8 mouse cellular contexts compared by ENCODE assay signal in the genomic region with DNA sequence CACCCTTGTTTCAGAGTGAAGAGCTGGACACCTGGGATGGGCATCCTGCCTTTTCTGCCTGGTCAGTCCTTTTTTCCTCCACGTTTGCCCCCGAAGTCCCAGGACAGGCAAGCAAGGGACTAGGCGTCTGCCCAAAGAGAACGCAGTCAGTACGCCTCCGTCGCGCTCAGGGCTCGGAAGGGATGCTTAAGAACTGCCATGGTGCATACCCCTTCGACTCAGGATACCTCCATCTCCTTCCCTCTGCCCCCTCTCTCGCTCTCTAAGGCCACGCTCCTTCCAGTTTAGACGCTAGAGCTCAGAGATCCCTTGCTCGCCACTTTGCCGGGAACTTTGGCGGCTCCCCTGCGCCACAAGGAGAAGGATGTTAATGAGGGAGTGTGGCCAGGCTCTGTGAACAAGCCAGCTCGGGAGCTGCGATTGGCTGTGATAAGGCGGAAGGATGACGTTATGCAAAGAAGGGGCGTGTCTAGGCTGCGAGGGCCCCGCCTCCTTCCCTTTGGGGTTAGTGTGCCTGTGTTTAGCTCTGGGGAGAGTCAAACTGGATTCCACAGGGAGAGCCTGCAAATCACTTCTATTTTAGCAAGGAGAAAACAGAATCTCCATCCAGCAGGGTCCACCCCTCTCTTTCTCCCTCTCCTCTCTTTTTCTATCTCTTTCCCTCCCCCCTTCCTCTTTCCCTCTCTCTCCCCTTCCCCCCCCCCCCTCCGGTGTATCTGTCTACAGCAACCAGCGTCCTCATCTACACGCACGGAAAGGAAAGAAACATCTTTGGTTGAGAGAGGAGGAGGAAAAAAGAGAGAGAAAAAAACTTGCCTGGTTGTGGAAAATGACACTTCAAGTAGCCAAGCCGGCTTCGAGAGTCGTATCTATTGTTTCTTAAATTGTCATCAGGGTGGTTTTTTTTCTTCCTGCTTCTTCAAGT. TPM values are rescaled to one million over a fixed set of nuclear protein-coding genes. Genes with fewer than 3 reads are reported as not detected.
DNase-seq lines count a peak whose midpoint lies in the region; ATAC-seq and TF ChIP-seq lines count a peak whose summit lies in the region.

TSS of gene Ebf1 (plus strand) at position 530 of the 925 bp plus-strand sequence.

- no peak for TF ChIP-seq EP300 in lung, postnatal 0 days (IDR thresholded peaks at IDR 0.05)

- peak within 1 kb of the TSS; percentile 41; the same call in 1 of the 2 replicates for H3K27ac ChIP-seq in forebrain, embryonic 11.5 days (ENCODE audit: low read depth, low read length)
- H3K27ac ChIP-seq in heart, embryonic 15.5 days: peak within 1 kb of the TSS; percentile 82
- H3K27ac ChIP-seq in lung, postnatal 0 days (ENCODE audit: low read length): no peak within 1 kb of the TSS

- ATAC-seq in forebrain, embryonic 11.5 days (replicated peaks; ENCODE audit: low FRiP score): peak; percentile 97
- ATAC-seq in heart, embryonic 15.5 days (replicated peaks; ENCODE audit: insufficient number of reproducible peaks, insufficient read depth, low FRiP score, low read depth): peak; percentile 94
- ATAC-seq in lung, postnatal 0 days: peak; percentile 96

- H3K9me3 ChIP-seq in forebrain, embryonic 11.5 days (ENCODE audit: control insufficient read depth, low read length): no peaks in the 10 kb centered on the region
- no peaks in the 10 kb centered on the region for H3K9me3 ChIP-seq in heart, embryonic 15.5 days (replicated peaks)
- H3K9me3 ChIP-seq in lung, postnatal 0 days (ENCODE audit: low read length): no peaks in the 10 kb centered on the region

- DNase-seq in MEL-GATA-1-ER (ENCODE audit: extremely low read depth, low read depth): peak; percentile 59
- DNase-seq in c-Kit-positive CD71-positive TER-119-negative erythroid progenitor cells, embryonic 14.5 days (ENCODE audit: low read depth): peak; percentile 65
- peak; percentile 95 for DNase-seq in forebrain, embryonic 11.5 days (ENCODE audit: low spot score)
- DNase-seq in kidney, postnatal 10 days: peak; percentile 95
- DNase-seq in lung, postnatal 0 days (ENCODE audit: low spot score): peak; percentile 93
- DNase-seq in ovary, postnatal 14 days (ENCODE audit: low spot score): peak; percentile 76
- DNase-seq in thymus, postnatal 14 days: peak; percentile 90

- H3K36me3 ChIP-seq in forebrain, embryonic 11.5 days (ENCODE audit: control insufficient read depth, insufficient read depth, low read length): no peaks in the 10 kb centered on the region
- 0 out of 2 replicates have a peak, but pooled peaks cover 4% of the 10 kb centered on the region for H3K36me3 ChIP-seq in heart, embryonic 15.5 days
- H3K36me3 ChIP-seq in lung, postnatal 0 days (ENCODE audit: insufficient read depth, low read length): no peaks in the 10 kb centered on the region

- H3K4me3 ChIP-seq in forebrain, embryonic 11.5 days (ENCODE audit: low read depth, low read length): peak within 1 kb of the TSS; percentile 45
- H3K4me3 ChIP-seq in heart, embryonic 15.5 days: peak within 1 kb of the TSS; percentile 72
- peak within 1 kb of the TSS; percentile 34 for H3K4me3 ChIP-seq in lung, postnatal 0 days (ENCODE audit: low read depth, low read length)

- peaks cover 72% of the 10 kb centered on the region for H3K27me3 ChIP-seq in forebrain, embryonic 11.5 days (ENCODE audit: control insufficient read depth, insufficient read depth, low read length)
- H3K27me3 ChIP-seq in heart, embryonic 15.5 days: peaks cover 66% of the 10 kb centered on the region
- H3K27me3 ChIP-seq in lung, postnatal 0 days (replicated peaks; ENCODE audit: insufficient read depth, low read length): peaks cover 62% of the 10 kb centered on the region

- 0 out of 2 replicates have a peak, but pooled peaks have one; percentile 6 for TF ChIP-seq CTCF in lung, postnatal 0 days (IDR thresholded peaks at IDR 0.05)

- H3K4me1 ChIP-seq in forebrain, embryonic 11.5 days (replicated peaks; ENCODE audit: control insufficient read depth, insufficient read depth, low read length): peaks cover 18% of the 10 kb centered on the region
- H3K4me1 ChIP-seq in heart, embryonic 15.5 days (replicated peaks): peaks cover 46% of the 10 kb centered on the region
- H3K4me1 ChIP-seq in lung, postnatal 0 days (ENCODE audit: insufficient read depth, low read depth, low read length): peaks cover 10% of the 10 kb centered on the region; the same call in 1 of the 2 replicates

- under 1% methylated on average over 30 of the region's 31 CpGs for WGBS in forebrain, embryonic 11.5 days
- WGBS in heart, embryonic 15.5 days: under 1% methylated on average over 30 of the region's 31 CpGs
- 1% methylated on average over 29 of the region's 31 CpGs for WGBS in lung, postnatal 0 days

- H3K9ac ChIP-seq in forebrain, embryonic 11.5 days (ENCODE audit: low read length): peak within 1 kb of the TSS; percentile 67
- peak within 1 kb of the TSS; percentile 76 for H3K9ac ChIP-seq in heart, embryonic 15.5 days
- peak within 1 kb of the TSS; percentile 36 for H3K9ac ChIP-seq in lung, postnatal 0 days (replicated peaks; ENCODE audit: low read depth)

- H3K4me2 ChIP-seq in forebrain, embryonic 11.5 days (ENCODE audit: low read depth, low read length, severe bottlenecking): peak within 1 kb of the TSS; percentile 84
- H3K4me2 ChIP-seq in heart, embryonic 15.5 days: peak within 1 kb of the TSS; percentile 91
- peak within 1 kb of the TSS; percentile 74 for H3K4me2 ChIP-seq in lung, postnatal 0 days (replicated peaks; ENCODE audit: low read depth, low read length)

RNA-seq across cellular contexts. Expression of gene Ebf1, which starts in this region (rescaled TPM):
- polyA plus RNA-seq in forebrain, embryonic 11.5 days (2014; fragmentation: Nextera tagmentation; extraction: Ambion mirVana): 17.5 and 21.3 TPM in 2 replicates
- 16.6 and 16.8 TPM in 2 replicates for polyA plus RNA-seq in heart, embryonic 15.5 days (2015; fragmentation: Nextera tagmentation; extraction: Ambion mirVana)
- 8.8 and 9.1 TPM in 2 replicates for polyA plus RNA-seq in lung, postnatal 0 days (2015; fragmentation: Nextera tagmentation; extraction: Ambion mirVana)
